Mouse (Mus musculus) central nervous system, embryonic 14 days (tissue): ENCODE measurements around the gene Gm9964. TPM values are rescaled to one million over a fixed set of nuclear protein-coding genes. Genes with fewer than 3 reads are reported as not detected.

ENCODE experiments used
- polyA plus RNA-seq: library from polyadenylated mRNA; depleted of rRNA; stranded (reverse); fragments of >200 nt; gene quantifications from 2 replicates; pipeline ENCODE4 v1.2.3, GENCODE M21; 2012; rRNA removed

Gm9964 gene
- not detected in 2 replicates for polyA plus RNA-seq

DNA sequence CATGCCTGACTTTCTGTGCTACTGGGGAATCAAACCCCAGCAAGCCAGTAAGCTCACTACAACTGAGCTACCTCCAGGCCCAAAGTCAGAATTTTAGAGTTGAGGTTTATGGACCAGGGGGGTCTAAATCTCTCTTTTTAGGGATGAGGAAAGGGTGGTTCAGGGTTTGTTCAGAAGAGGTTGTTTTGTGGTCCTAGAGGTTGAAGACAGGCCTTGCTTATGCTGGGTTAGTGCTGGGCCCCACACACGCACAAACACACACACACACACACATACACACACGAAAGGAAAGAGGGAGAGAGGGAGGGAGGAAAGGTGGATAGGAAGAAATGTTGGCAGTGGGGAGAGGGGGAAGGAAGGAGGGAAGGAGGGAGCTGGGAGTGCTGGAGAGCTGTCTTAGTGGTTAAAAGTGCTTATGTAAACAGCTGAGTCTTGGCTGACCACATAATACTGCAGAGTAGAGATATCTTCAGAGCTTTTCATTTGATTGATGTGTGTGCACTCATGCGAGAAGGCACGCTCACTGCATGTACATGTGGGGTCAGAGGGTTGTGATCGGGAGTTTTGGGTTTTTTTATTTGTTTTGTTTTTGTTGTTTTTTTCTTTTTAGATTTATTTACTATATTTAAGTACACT, at the start of gene Gm9964:
TSS of gene Gm9964 (minus strand) at position 51 of the 636 bp plus-strand sequence.

DNA sequence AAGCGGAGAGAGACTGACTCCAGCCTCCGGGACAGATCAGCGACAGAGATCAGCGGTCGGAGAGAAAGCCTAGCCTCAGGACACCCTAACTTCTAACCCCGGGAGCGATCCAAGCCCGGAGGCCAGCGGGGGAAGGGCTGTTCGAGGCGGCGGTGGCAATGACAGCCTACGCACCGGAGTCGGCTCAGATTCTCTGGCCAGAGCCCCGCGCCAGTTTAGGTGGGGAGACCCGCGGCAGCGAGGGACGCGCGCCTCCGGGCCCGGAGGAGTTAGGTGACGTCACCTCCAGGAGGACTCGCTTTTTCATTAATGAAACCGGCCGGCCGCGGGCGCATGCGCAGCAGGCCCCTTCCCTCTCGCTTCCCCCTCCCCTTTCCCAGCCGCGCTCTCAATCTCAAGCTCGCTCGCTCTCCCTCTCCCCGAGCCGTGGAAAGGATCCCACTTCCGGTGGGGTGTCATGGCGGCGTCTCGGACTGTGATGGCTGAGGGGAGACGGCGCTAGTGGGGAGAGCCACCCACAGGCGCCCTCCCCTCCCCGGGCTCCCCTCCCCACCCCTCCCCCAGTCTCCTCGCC, 42.6 kb upstream of the Gm9964 start, which contains the start of gene Nf1:
TSS of gene Nf1 (plus strand) at position 460 of the 574 bp plus-strand sequence.

GRCm38 (mm10) chr11:79254391-79255098, 42.2 kb downstream of the Gm9964 start, which contains the start of gene Wsb1:
Wsb1 (minus strand) TSS chr11:79254671.

Other genes with a start within 250 kb of the Gm9964 start
- gene Ksr1, start 150.5 kb downstream of the Gm9964 start, polyA plus RNA-seq, result 18.7 and 19.6 TPM in 2 replicates
- gene Wsb1, start 42.2 kb downstream of the Gm9964 start, polyA plus RNA-seq, result 784 and 883 TPM in 2 replicates
- gene Nf1, start 42.8 kb upstream of the Gm9964 start, polyA plus RNA-seq, result 27.8 and 28.5 TPM in 2 replicates
- gene Omg, start 207.2 kb upstream of the Gm9964 start, polyA plus RNA-seq, result 2.1 and 2.2 TPM in 2 replicates
- 1.6 and 1.9 TPM in 2 replicates for gene Evi2b, start 226.9 kb upstream of the Gm9964 start, polyA plus RNA-seq
- 0.06 and 0.12 TPM in 2 replicates for gene Evi2, start 233.7 kb upstream of the Gm9964 start, polyA plus RNA-seq
- gene Evi2a, start 233.7 kb upstream of the Gm9964 start, polyA plus RNA-seq, result 3.4 and 3.7 TPM in 2 replicates